Mouse (Mus musculus) heart, embryonic 16.5 days (tissue): ENCODE data around the gene Spice1. TPM values are rescaled to one million over a fixed set of nuclear protein-coding genes. Genes with fewer than 3 reads are reported as not detected.
A peak's percentile ranks its signal among the peaks of the same experiment; 100 is the strongest.

Experiments used
- ATAC-seq: fragments of 200-750 bp; cut with Nextera tagmentation; replicated peaks from 2 replicates; pipeline ENCODE4 v1.8.0; 2017; ENCODE audit warnings: moderate number of reproducible peaks; ENCODE audit not compliant: insufficient read depth, low FRiP score; ENCODE audit errors: extremely low read depth
- H3K27ac ChIP-seq: fragments of 300-500 bp; sonication (generic); 2 replicates; pipeline ENCODE4 v1.5.1; 2014; ENCODE audit warnings: mild to moderate bottlenecking, low read length, control low read depth, moderate library complexity
- H3K27me3 ChIP-seq: fragments of 300-500 bp; sonication (generic); 2 replicates; pipeline ENCODE4 v1.6.1; 2014; ENCODE audit warnings: low read length, mixed read lengths; ENCODE audit not compliant: control insufficient read depth, insufficient read depth
- H3K36me3 ChIP-seq: fragments of 300-500 bp; sonication (generic); 2 replicates; pipeline ENCODE4 v1.6.1; 2014; ENCODE audit not compliant: control insufficient read depth, insufficient read depth
- H3K4me1 ChIP-seq: fragments of 300-500 bp; sonication (generic); 2 replicates; pipeline ENCODE4 v1.6.1; 2014; ENCODE audit warnings: low read length, mixed read lengths; ENCODE audit not compliant: control insufficient read depth, insufficient read depth
- H3K4me2 ChIP-seq: fragments of 300-500 bp; sonication (generic); 2 replicates; pipeline ENCODE4 v1.6.1; 2014; ENCODE audit warnings: low read depth, mild to moderate bottlenecking, control low read depth, low read length
- H3K4me3 ChIP-seq: fragments of 300-500 bp; sonication (generic); 2 replicates; pipeline ENCODE4 v1.5.1; 2014; ENCODE audit warnings: mild to moderate bottlenecking, control low read depth, low read length
- H3K9ac ChIP-seq: fragments of 300-500 bp; sonication (generic); 2 replicates; pipeline ENCODE4 v1.6.1; 2014; ENCODE audit warnings: low read length, control low read depth
- H3K9me3 ChIP-seq: fragments of 300-500 bp; sonication (generic); replicated peaks from 2 replicates; pipeline ENCODE4 v1.6.1; 2016; ENCODE audit warnings: low read length; ENCODE audit not compliant: control insufficient read depth
- WGBS: fragments of 180-500 bp; shearing (Covaris S2); extraction: QIAGEN DNeasy Blood & Tissue Kit; methylation state at CpG from one replicate; pipeline ENCODE4 v1.1.7; 2014; 5-methylcytosine and 5-hydroxymethylcytosine counted together
- polyA plus RNA-seq: library from polyadenylated mRNA; unstranded; fragments of >200 nt; fragmentation: Nextera tagmentation; extraction: Ambion mirVana; gene quantifications from 2 replicates; pipeline ENCODE4 v1.2.1, GENCODE M21; 2015

Spice1 gene
- polyA plus RNA-seq, 1 experiment from 2014 or later: 21.8 TPM

GRCm38 (mm10) chr16:44391877-44392548, 45.1 kb downstream of the Spice1 start:
- Histone ChIP-seq H3K4me2 (no peak overlapping the region), H3K9ac (no peak overlapping the region), H3K4me1 (peaks cover 10% of the 10 kb centered on the region), H3K9me3 (peaks cover 9% of the 10 kb centered on the region; the same call in 1 of the 2 replicates), H3K27me3 (no peaks in the 10 kb centered on the region), H3K4me3 (no peak overlapping the region), H3K27ac (no peak overlapping the region), H3K36me3 (peaks cover 26% of the 10 kb centered on the region)
- ATAC-seq: no peak
- WGBS: 37% methylated on average over 9 of the region's 9 CpGs

- peak; percentile 66 for ATAC-seq
- H3K9ac ChIP-seq: peak within 1 kb of the TSS; percentile 47; the same call in 1 of the 2 replicates
- H3K27ac ChIP-seq: no peak within 1 kb of the TSS
- WGBS: 3% methylated on average over 17 of the region's 17 CpGs
- peaks cover 10% of the 10 kb centered on the region for H3K36me3 ChIP-seq
- H3K4me3 ChIP-seq: peak within 1 kb of the TSS; percentile 39
- peaks cover 7% of the 10 kb centered on the region; the same call in 1 of the 2 replicates for H3K9me3 ChIP-seq
- peak within 1 kb of the TSS; percentile 68 for H3K4me2 ChIP-seq
- no peaks in the 10 kb centered on the region for H3K27me3 ChIP-seq
- peaks cover 10% of the 10 kb centered on the region for H3K4me1 ChIP-seq
These were observed 47.8 kb downstream of the Spice1 start, which contains the start of gene Cfap44 for GRCm38 (mm10) chr16:44394577-44395243. Cfap44 (plus strand) TSS chr16:44394796.

- Histone ChIP-seq H3K9ac (no peak overlapping the region), H3K27me3 (no peaks in the 10 kb centered on the region), H3K4me1 (no peaks in the 10 kb centered on the region), H3K4me3 (no peak overlapping the region), H3K9me3 (peaks cover 6% of the 10 kb centered on the region), H3K36me3 (no peaks in the 10 kb centered on the region), H3K4me2 (no peak overlapping the region), H3K27ac (no peak overlapping the region)
- 91% methylated on average over 5 of the region's 5 CpGs for WGBS
- ATAC-seq: no peak
These were observed 58.0 kb downstream of the Spice1 start for GRCm38 (mm10) chr16:44404933-44405332.

- H3K9ac ChIP-seq: no peak overlapping the region
- peaks cover 6% of the 10 kb centered on the region for H3K9me3 ChIP-seq
- H3K4me1 ChIP-seq: no peaks in the 10 kb centered on the region
- no peaks in the 10 kb centered on the region for H3K27me3 ChIP-seq
- H3K4me3 ChIP-seq: no peak overlapping the region
- no peak for ATAC-seq
- no peak overlapping the region for H3K4me2 ChIP-seq
- 70% methylated on average over 5 of the region's 5 CpGs for WGBS
- no peaks in the 10 kb centered on the region for H3K36me3 ChIP-seq
- H3K27ac ChIP-seq: no peak overlapping the region
These were observed 60.3 kb downstream of the Spice1 start for GRCm38 (mm10) chr16:44407211-44407610.

GRCm38 (mm10) chr16:44408290-44408689, 61.4 kb downstream of the Spice1 start:
- H3K9ac ChIP-seq: no peak overlapping the region
- no peak overlapping the region for H3K27ac ChIP-seq
- H3K36me3 ChIP-seq: no peaks in the 10 kb centered on the region
- no peak overlapping the region for H3K4me3 ChIP-seq
- no peak overlapping the region for H3K4me2 ChIP-seq
- H3K4me1 ChIP-seq: no peaks in the 10 kb centered on the region
- 88% methylated on average over 2 of the region's 2 CpGs for WGBS
- peaks cover 6% of the 10 kb centered on the region for H3K9me3 ChIP-seq
- no peaks in the 10 kb centered on the region for H3K27me3 ChIP-seq
- ATAC-seq: no peak

- ATAC-seq: no peak
- no peak overlapping the region for H3K4me2 ChIP-seq
- no peak overlapping the region for H3K4me3 ChIP-seq
- no peaks in the 10 kb centered on the region for H3K27me3 ChIP-seq
- H3K9me3 ChIP-seq: no peaks in the 10 kb centered on the region
- 47% methylated on average over 6 of the region's 6 CpGs for WGBS
- no peaks in the 10 kb centered on the region for H3K36me3 ChIP-seq
- no peaks in the 10 kb centered on the region for H3K4me1 ChIP-seq
- no peak overlapping the region for H3K9ac ChIP-seq
- H3K27ac ChIP-seq: no peak overlapping the region
These were observed 63.3 kb downstream of the Spice1 start for GRCm38 (mm10) chr16:44410176-44410575.

- no peak overlapping the region for H3K27ac ChIP-seq
- H3K27me3 ChIP-seq: no peaks in the 10 kb centered on the region
- no peak overlapping the region for H3K4me3 ChIP-seq
- no peak overlapping the region for H3K9ac ChIP-seq
- WGBS: 42% methylated on average over 8 of the region's 8 CpGs
- no peaks in the 10 kb centered on the region; the same call in 1 of the 2 replicates for H3K4me1 ChIP-seq
- no peaks in the 10 kb centered on the region for H3K9me3 ChIP-seq
- no peaks in the 10 kb centered on the region for H3K36me3 ChIP-seq
- peak overlapping the region; percentile 16; the same call in 1 of the 2 replicates for H3K4me2 ChIP-seq
- no peak for ATAC-seq
These were observed 70.7 kb downstream of the Spice1 start for GRCm38 (mm10) chr16:44417596-44417995.

GRCm38 (mm10) chr16:44421735-44422134, 74.8 kb downstream of the Spice1 start:
- no peak for ATAC-seq
- H3K27me3 ChIP-seq: no peaks in the 10 kb centered on the region
- no peaks in the 10 kb centered on the region for H3K9me3 ChIP-seq
- no peak overlapping the region for H3K4me2 ChIP-seq
- H3K36me3 ChIP-seq: no peaks in the 10 kb centered on the region
- no peaks in the 10 kb centered on the region; the same call in 1 of the 2 replicates for H3K4me1 ChIP-seq
- 79% methylated on average over 8 of the region's 8 CpGs for WGBS
- H3K27ac ChIP-seq: no peak overlapping the region
- H3K9ac ChIP-seq: no peak overlapping the region
- H3K4me3 ChIP-seq: no peak overlapping the region

- Histone ChIP-seq H3K9ac (no peak overlapping the region), H3K27me3 (no peaks in the 10 kb centered on the region), H3K4me3 (no peak overlapping the region), H3K4me1 (no peaks in the 10 kb centered on the region), H3K4me2 (no peak overlapping the region), H3K27ac (no peak overlapping the region), H3K9me3 (no peaks in the 10 kb centered on the region), H3K36me3 (no peaks in the 10 kb centered on the region)
- WGBS: 20% methylated on average over 3 of the region's 3 CpGs
- ATAC-seq: no peak
These were observed 76.6 kb downstream of the Spice1 start for GRCm38 (mm10) chr16:44423499-44423898.
